Mouse (Mus musculus): ENCODE measurements around the gene Rgl1.

GRCm38 (mm10) chr1:152617745-152618342 lies 148.3 kb downstream of the Rgl1 start:
- TF ChIP-seq POLR2A (IDR thresholded peaks at IDR 0.05; ENCODE audit: insufficient read depth, low read length) (no peak), CTCF (IDR thresholded peaks at IDR 0.05; ENCODE audit: low read depth, low read length) (no peak), EP300 (IDR thresholded peaks at IDR 0.05; ENCODE audit: insufficient read depth, low read depth, low read length) (no peak)
